ENCODE assay signal across 10 mouse cellular contexts in genomic region chr10:45811882-45812281, GRCm38 (mm10).
DNase-seq lines count a peak whose midpoint lies in the region; ATAC-seq and TF ChIP-seq lines count a peak whose summit lies in the region.
"Had no signal": no experiment of that assay in that cellular context is flagged by ENCODE, and none has a peak within 500 bp of the region (broad histone marks: within the 10 kb centered on the region; RNA-seq: fewer than 3 reads in every experiment).

No protein-coding gene starts in this region.

- no peak overlapping the region for H3K4me3 ChIP-seq in liver, adult 2 months (ENCODE audit: insufficient read depth, low read depth, low read length)
- no peak overlapping the region for H3K4me3 ChIP-seq in liver, embryonic 11.5 days (ENCODE audit: low read depth, low read length)
- no peak overlapping the region for H3K4me3 ChIP-seq in limb, embryonic 11.5 days (ENCODE audit: low read depth, low read length)
- H3K4me3 ChIP-seq in hindbrain, embryonic 10.5 days = no peak overlapping the region
- H3K4me3 ChIP-seq: heart, embryonic 15.5 days; midbrain, embryonic 12.5 days had no signal

- H3K36me3 ChIP-seq in liver, adult 2 months (ENCODE audit: control insufficient read depth, insufficient read depth, low read length) = no peaks in the 10 kb centered on the region
- H3K36me3 ChIP-seq in liver, embryonic 11.5 days (ENCODE audit: control insufficient read depth, insufficient read depth, low read length) = no peaks in the 10 kb centered on the region
- no peaks in the 10 kb centered on the region for H3K36me3 ChIP-seq in limb, embryonic 11.5 days (ENCODE audit: control insufficient read depth, insufficient read depth, low read length)
- no peaks in the 10 kb centered on the region for H3K36me3 ChIP-seq in hindbrain, embryonic 10.5 days
- H3K36me3 ChIP-seq: heart, embryonic 15.5 days; midbrain, embryonic 12.5 days had no signal

- no peak overlapping the region for H3K27ac ChIP-seq in liver, adult 2 months (replicated peaks; ENCODE audit: insufficient read depth, low read depth, low read length)
- H3K27ac ChIP-seq in liver, embryonic 11.5 days (ENCODE audit: low read depth, low read length) = no peak overlapping the region
- no peak overlapping the region for H3K27ac ChIP-seq in limb, embryonic 11.5 days (replicated peaks; ENCODE audit: low read depth, low read length)
- no peak overlapping the region for H3K27ac ChIP-seq in hindbrain, embryonic 10.5 days
- H3K27ac ChIP-seq: heart, embryonic 15.5 days; midbrain, embryonic 12.5 days had no signal

- no peaks in the 10 kb centered on the region for H3K4me1 ChIP-seq in liver, adult 2 months (ENCODE audit: control insufficient read depth, insufficient read depth, low read length)
- H3K4me1 ChIP-seq in liver, embryonic 11.5 days (replicated peaks; ENCODE audit: control insufficient read depth, insufficient read depth, low read length) = no peaks in the 10 kb centered on the region
- peaks cover 23% of the 10 kb centered on the region for H3K4me1 ChIP-seq in limb, embryonic 11.5 days (ENCODE audit: control insufficient read depth, insufficient read depth, low read length)
- H3K4me1 ChIP-seq in hindbrain, embryonic 10.5 days (replicated peaks) = peaks cover 8% of the 10 kb centered on the region
- H3K4me1 ChIP-seq: heart, embryonic 15.5 days had no signal

- no peaks in the 10 kb centered on the region for H3K27me3 ChIP-seq in liver, adult 2 months (ENCODE audit: control insufficient read depth, insufficient read depth, low read length)
- H3K27me3 ChIP-seq in liver, embryonic 11.5 days (replicated peaks; ENCODE audit: control insufficient read depth, insufficient read depth, low read length) = no peaks in the 10 kb centered on the region
- H3K27me3 ChIP-seq in limb, embryonic 11.5 days (ENCODE audit: control insufficient read depth, insufficient read depth, low read length) = no peaks in the 10 kb centered on the region
- H3K27me3 ChIP-seq in hindbrain, embryonic 10.5 days (ENCODE audit: insufficient read depth, poor library complexity, severe bottlenecking) = no peaks in the 10 kb centered on the region
- H3K27me3 ChIP-seq: heart, embryonic 15.5 days; midbrain, embryonic 12.5 days had no signal

- no peaks in the 10 kb centered on the region for H3K9me3 ChIP-seq in liver, embryonic 11.5 days (ENCODE audit: control insufficient read depth, low read length)
- no peaks in the 10 kb centered on the region for H3K9me3 ChIP-seq in limb, embryonic 11.5 days (ENCODE audit: control insufficient read depth, low read length)
- H3K9me3 ChIP-seq in hindbrain, embryonic 10.5 days = no peaks in the 10 kb centered on the region
- H3K9me3 ChIP-seq: heart, embryonic 15.5 days; midbrain, embryonic 12.5 days had no signal

- no peaks in the 10 kb centered on the region for H3K79me2 ChIP-seq in liver, adult 2 months (ENCODE audit: control insufficient read depth, insufficient read depth, low read length)

- TF ChIP-seq CTCF in liver, adult 2 months (IDR thresholded peaks at IDR 0.05; ENCODE audit: low read depth, low read length) = peak; percentile 51

- WGBS in liver, adult 2 months = 61% methylated on average over 6 of the region's 6 CpGs
- 50% methylated on average over 6 of the region's 6 CpGs for WGBS in liver, embryonic 11.5 days
- 54% methylated on average over 6 of the region's 6 CpGs for WGBS in limb, embryonic 11.5 days
- WGBS in hindbrain, embryonic 10.5 days = 57% methylated on average over 6 of the region's 6 CpGs

- no peak overlapping the region for H3K9ac ChIP-seq in liver, adult 2 months (ENCODE audit: low read depth, low read length)
- H3K9ac ChIP-seq in liver, embryonic 11.5 days (ENCODE audit: low read depth, low read length) = no peak overlapping the region
- no peak overlapping the region for H3K9ac ChIP-seq in limb, embryonic 11.5 days (ENCODE audit: low read length)
- H3K9ac ChIP-seq: heart, embryonic 15.5 days; midbrain, embryonic 12.5 days had no signal

- TF ChIP-seq POLR2A in liver, adult 2 months (IDR thresholded peaks at IDR 0.05; ENCODE audit: extremely low read depth, insufficient read depth, low read length) = no peak

- no peak overlapping the region for H3K4me2 ChIP-seq in liver, embryonic 11.5 days
- no peak overlapping the region for H3K4me2 ChIP-seq in limb, embryonic 11.5 days (ENCODE audit: low read depth, severe bottlenecking)
- H3K4me2 ChIP-seq: heart, embryonic 15.5 days; midbrain, embryonic 12.5 days had no signal

- ATAC-seq in frontal cortex, adult (ENCODE audit: low TSS enrichment) = peak; percentile 64; the same call in 1 of the 2 replicates
- ATAC-seq in liver, embryonic 11.5 days (replicated peaks; ENCODE audit: low FRiP score) = no peak
- no peak for ATAC-seq in limb, embryonic 11.5 days (ENCODE audit: insufficient number of reproducible peaks, low FRiP score, low TSS enrichment, low read depth)

- DNase-seq in frontal cortex, postnatal 25 days (ENCODE audit: low spot score in 2 of 2) = no peak
- peak; percentile 20 for DNase-seq in liver, adult 2 months (ENCODE audit: extremely low read depth, low read depth, low spot score)
- no peak for DNase-seq in liver, embryonic 11.5 days (ENCODE audit: low spot score)
- DNase-seq in adrenal gland, postnatal 25 days = peak; percentile 51
- peak; percentile 43 for DNase-seq in limb, embryonic 11.5 days (ENCODE audit: low spot score)
- peak; percentile 24 to 37 for DNase-seq in thymus, postnatal 36 days
- no peak for DNase-seq in hindbrain, embryonic 10.5 days (ENCODE audit: low spot score)

Comparison
In these comparisons a context has a peak if more than half of its experiments do, and no peak if none do; other contexts are left out.
1. DNase-seq: peak in liver, adult 2 months (single experiment), adrenal gland, postnatal 25 days (single experiment), limb, embryonic 11.5 days (single experiment) and thymus, postnatal 36 days (2 of 2); none in frontal cortex, postnatal 25 days (0 of 2), liver, embryonic 11.5 days (single experiment) and hindbrain, embryonic 10.5 days (single experiment).